Mouse (Mus musculus) right cerebral cortex, postnatal 10 days (tissue): ENCODE measurements around the gene 4930442H23Rik.
A peak's percentile ranks its signal among the peaks of the same experiment; 100 is the strongest.

Source experiments
- DNase-seq, 2 experiments: peaks; one replicate each; pipeline ENCODE4 v3.0.0; 2021; ENCODE audit warnings: low spot score in 2 of 2

The 4930442H23Rik gene

DNA sequence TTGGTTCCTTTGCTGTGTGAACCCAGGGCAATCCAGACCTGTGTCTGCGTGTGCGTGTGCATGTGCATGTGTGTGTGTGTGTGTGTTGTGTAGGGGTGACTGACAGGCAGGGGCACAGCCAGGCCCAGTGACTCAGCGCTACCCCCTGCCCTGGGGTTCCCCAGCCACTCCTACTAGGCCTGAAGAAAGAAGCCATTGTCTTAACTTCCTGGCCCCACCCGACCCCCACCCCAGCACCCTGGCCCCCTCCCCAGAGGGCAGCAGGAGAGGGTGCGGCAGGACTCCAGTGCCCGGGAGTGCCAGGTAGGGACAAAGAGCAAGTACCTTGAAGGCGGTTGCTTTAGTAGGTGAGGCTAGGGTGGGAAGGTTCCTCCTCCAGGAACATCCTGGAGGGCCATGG, 37.9 kb downstream of the 4930442H23Rik start:
- no peak for DNase-seq

GRCm38 (mm10) chr10:81145307-81145706, 38.3 kb downstream of the 4930442H23Rik start:
- no peak for DNase-seq

DNA sequence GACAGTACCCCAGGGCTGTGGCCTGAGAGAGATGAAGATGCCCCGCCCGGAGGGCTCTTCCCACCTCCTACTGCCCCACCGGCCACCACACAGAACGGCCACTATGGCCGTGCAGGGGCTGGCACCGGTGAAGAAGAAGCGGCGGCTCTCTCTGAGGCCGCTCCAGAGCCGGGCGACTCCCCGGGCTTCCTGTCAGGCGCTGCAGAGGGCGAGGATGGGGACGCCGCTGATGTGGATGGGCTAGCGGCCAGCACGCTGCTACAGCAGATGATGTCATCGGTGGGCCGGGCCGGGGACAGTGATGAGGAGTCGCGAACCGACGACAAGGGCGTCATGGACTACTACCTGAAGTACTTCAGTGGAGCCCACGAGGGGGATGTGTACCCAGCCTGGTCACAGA, 39.0 kb downstream of the 4930442H23Rik start:
- DNase-seq: no peak

GRCm38 (mm10) chr10:81143845-81144437, 39.7 kb downstream of the 4930442H23Rik start:
- DNase-seq: no peak

DNA sequence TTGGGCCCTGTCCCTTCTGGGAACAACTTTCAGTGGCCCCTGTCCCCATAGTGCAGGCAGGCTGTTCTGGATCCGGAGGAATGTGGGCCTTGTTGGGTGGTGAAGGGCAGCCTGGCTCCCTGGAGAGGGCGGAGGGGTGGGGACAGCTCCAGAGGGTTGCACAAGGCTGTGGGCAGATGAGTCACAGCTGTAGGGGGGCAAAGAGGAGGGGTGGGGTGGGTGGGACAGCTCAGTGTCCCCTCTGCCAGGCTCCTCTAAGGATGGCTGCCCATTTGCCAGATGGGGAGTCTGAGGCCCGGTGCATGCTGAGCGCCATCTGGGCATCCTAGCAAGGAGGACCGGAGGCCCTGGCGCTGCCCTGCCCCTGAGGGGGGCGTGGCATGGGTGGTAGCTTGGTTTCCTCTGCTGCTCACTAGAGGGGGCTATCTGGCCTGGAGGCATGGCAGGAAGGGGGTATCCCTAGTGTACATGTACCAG, 40.5 kb downstream of the 4930442H23Rik start:
- DNase-seq: no peak

DNA sequence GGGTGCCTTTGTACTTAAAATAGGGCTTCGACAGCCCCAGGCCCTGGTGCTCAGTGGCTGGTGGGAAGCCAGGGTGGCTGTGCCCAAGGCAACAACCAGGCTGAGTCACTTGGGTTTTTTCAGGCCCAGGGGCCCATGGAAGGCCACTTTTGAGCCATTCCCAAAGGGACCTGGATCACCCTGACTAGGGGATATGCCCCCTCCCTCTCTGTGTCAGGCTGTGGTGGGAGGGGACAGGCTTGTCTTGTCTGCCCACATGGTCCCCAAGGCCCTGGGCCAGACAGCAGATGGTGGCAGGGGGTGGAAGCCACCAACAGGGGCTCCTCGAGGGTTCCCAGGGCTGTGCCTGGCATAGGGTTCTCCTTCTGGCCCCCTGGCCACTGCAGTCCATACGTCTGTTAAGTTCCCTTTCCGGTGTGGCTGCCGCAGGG, 41.1 kb downstream of the 4930442H23Rik start:
- DNase-seq: no peak

DNA sequence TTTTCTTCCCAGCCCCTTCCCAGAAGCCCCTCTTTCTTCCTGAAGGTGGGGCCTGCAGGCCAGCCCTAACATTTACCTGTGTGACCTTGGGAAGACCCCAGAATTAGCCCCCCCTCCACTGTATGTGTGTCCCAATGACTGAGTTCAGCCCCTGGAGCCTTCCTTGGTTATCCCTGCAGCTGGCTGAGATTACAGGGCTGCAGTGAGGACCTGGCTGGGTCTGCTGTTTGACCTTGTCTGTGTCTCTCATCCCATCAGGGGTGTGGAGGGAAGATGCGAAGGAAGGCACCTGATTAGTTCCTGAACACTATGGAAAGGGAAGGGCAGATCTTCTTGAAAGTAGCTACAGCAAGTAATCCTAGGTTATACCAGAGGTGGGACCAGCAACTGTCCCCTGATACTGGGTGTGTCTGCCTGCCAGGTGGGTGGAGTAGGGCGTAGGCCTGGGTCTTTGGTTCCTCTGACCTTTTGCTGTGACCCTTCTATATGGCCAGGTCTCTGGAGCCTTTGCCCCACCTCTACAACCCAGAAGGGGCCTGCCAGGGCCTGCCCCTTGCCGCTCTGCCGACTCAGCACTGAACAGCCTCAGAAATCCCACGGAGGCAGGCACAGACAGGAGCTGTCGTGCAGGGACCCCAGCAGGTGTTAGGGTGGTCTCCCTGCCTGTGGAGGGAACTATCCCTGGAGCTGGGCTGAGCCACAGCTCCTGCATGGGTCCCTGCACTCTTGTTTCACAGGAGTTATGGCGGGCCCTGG, 42.0 kb downstream of the 4930442H23Rik start:
- DNase-seq: no peak

- DNase-seq: no peak
Observed at GRCm38 (mm10) chr10:81140717-81141454, 42.8 kb downstream of the 4930442H23Rik start.

DNA sequence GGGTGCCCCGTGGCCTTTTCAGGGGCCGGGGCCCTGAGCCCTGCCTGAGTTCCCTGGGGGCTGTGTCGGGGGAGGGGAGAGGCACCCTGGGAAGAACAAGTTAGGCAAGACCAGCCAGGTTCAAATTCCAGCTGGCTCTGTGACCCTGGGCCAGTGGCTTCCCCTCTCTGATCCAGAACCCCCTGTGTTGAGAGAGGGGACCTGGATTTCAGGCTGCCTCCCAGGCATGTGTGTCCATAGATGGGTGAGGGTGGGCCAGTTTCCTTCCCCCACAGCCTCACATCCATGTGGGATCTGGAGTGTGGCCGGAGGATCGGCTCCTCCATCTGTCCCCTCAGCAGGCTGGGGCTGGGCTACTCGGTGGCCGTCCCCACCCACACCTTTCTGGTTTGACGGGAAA, 43.6 kb downstream of the 4930442H23Rik start:
- no peak for DNase-seq

GRCm38 (mm10) chr10:81139529-81139846, 44.2 kb downstream of the 4930442H23Rik start:
- no peak for DNase-seq

DNA sequence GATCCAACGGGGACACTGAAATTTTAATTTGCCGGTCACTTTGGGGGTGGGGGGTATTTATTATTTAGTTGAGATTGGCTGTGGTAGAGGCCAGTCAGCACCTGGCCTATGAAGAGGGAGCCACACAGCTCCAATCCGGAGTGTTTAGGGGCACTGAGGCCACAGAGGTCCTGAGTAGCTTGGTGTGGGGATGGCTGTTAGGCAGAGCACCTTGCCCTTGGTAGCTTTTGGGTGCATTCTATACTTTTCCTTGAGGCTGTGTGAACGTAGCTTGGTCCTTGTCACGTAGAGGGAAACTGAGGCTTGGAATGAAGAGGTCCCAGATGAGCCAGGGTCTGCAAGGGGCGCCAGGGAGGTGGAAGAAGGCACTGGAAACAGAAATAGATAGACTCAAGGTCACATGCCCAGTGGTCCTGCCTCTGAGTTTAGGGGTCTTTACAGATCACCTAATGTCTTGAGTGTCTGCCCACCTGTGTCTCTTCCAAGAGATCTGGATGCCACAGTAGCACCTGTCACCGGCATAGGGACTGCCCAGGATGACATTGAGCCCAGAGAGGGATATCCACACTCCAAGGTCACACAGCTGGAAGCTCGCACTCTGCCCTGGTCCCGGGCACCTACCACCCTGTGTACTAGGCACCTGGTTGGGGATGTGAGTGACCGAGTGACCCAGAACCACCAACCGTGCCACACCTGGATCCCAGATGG, 44.7 kb downstream of the 4930442H23Rik start:
- no peak for DNase-seq

DNA sequence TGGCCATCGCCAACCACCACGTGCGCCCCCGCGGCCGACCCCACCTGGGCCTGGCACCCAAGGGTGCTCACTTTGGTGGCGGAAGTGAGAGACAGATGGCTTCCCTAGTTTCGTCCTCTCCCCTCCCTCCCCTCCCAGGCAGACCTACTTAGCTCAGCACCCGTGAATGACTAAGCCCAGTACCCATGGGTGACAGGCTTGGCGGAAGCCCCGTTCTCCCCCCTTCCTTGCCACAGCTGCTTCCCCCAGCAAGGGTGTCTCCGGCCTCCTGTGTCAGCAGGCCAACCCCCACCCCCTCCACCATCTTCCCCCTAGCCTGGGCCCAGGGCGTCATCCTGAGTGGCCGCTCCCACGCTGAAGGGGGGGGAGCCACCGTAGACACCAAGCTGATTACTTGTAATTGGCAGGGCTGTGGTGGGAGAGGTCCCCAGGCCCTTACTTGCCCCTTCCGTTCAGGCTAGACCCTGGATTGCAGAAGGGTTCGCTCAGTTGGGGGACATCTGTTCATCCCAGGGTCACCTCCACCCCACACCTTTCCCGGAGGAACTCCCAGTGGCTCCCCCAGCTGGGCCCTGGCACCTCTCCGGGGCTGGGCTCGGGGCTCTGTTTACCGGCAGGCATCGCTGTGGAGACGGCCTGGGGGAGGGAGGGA, 45.4 kb downstream of the 4930442H23Rik start:
- peak; percentile 54 to 74 for DNase-seq

- DNase-seq: peak; percentile 99 to 100
Observed at GRCm38 (mm10) chr10:81137252-81138130, 46.2 kb downstream of the 4930442H23Rik start.

DNA sequence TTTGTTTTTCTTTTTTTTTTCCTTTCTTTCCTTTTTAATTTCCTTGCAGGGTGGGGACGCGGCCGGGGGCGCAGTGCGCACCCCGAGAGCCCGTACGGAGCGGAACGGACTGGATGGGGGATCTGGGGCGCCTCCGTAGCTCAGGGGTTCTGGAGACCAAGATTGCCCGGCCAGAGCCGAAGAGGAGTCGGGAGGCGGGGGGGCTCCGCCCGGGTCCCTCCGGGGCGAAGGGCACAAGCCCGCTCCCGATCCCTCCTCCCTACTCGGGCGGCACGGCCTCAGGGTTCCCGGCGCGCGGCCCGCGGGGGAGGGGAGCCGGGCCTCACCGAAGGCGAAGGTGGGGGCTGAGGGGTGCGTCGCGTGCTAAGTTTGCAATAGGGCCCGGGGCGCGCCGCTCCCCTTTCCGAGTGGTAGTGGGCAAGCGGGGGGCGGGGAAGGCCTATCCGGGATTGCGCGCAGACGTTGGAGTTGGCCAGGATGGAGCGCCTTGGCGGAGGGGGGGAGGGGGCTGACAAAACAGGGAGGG, 46.9 kb downstream of the 4930442H23Rik start:
- no peak for DNase-seq

GRCm38 (mm10) chr10:81135831-81136705, 47.6 kb downstream of the 4930442H23Rik start:
- DNase-seq: peak; percentile 83 to 86

DNA sequence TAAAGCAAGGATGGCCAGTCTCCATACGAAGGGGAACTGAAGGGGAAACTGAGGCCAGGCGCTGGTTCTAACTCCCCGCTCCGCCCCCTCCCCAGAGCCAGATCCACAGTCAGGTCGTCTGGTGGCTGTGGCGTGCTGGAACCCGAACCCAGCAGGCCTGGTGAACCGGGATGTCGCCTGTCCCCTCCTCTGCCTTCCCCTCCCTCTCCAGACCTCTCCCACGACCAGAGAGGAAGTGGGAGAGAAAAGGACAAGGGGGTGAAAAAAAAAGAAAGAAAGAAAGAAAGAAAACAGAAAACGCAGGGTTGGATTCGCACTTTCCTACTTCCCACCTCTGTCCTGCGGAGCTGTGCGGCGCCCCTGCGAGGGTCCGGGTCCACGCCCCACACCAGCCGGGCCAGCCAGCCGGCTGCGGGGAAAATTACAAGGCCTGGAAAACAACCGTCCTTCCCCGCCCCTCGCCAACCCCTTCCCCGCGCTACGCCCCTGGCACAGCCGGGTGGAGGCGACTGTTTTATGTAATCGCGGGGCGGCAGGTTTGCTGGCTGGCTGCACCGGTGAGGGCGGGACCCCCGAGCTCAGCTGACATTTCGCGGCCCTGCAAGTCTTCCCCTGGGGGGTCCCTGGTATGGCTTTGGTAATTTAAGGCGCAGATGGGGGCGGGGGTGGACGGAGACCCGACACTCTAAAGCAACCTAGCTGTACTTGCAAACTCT, 48.5 kb downstream of the 4930442H23Rik start, which contains the start of gene Zbtb7a:
Gene Zbtb7a, plus strand, starts transcription at position 255 of the 716 bp plus-strand sequence.
- DNase-seq: peak in 1 of 2 experiments; percentile 64

DNA sequence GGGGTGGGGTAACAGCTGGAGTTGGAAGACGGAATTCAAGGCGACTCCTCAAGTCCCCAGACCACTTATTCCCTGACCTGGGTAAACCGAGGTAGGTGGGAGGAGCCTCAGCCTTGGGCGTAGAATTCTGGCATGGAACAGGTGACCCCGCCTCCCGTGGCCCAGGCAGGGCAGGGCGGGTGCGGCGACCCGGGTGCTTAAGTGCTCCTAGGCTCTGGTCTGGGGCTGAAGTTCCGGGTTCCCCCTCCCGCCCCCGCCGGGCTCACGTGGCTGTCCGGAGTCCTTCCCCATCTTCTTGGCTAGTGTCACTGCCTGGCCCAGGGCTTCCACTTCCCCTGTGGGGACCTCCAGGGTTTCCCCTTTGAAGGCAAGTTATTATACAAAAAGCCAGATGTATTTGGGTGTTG, 49.5 kb downstream of the 4930442H23Rik start:
- DNase-seq: peak; percentile 67 to 72
